29 mouse cellular contexts compared by ENCODE assay signal in the genomic region with DNA sequence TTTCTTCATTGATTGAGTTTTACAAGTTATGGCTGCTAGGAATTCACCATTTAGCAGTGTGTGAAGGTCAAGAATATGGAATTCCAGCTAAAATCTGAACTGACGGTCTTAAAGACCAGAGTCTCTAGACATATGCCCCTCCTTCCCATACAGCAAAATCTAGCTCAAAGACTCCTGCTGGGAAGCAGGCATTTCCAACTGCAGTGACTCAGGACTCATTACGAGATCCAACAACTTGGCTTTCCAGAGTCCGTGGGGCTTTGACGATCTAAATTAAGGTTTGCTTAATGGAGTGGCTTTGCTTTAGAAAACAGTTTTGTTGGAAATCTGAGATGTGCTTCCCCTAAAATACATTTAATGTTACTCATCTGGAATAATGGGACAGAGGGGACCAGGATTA.
A peak's percentile ranks its signal among the peaks of the same experiment; 100 is the strongest.
DNase-seq lines count a peak whose midpoint lies in the region; ATAC-seq and TF ChIP-seq lines count a peak whose summit lies in the region.
"Had no signal": no experiment of that assay in that cellular context is flagged by ENCODE, and none has a peak within 500 bp of the region (broad histone marks: within the 10 kb centered on the region; RNA-seq: fewer than 3 reads in every experiment).

No protein-coding gene starts in this region.

- no peak overlapping the region for H3K9ac ChIP-seq in hindbrain, postnatal 0 days (replicated peaks; ENCODE audit: low read length)
- H3K9ac ChIP-seq in hindbrain, embryonic 12.5 days = no peak overlapping the region
- H3K9ac ChIP-seq in limb, embryonic 13.5 days = no peak overlapping the region
- H3K9ac ChIP-seq: embryonic facial prominence, embryonic 15.5 days; forebrain, embryonic 13.5 days; limb, embryonic 15.5 days; liver, embryonic 13.5 days; midbrain, embryonic 12.5 days; stomach, embryonic 15.5 days had no signal

- no peak for ATAC-seq in hindbrain, postnatal 0 days
- no peak for ATAC-seq in hindbrain, embryonic 12.5 days (ENCODE audit: low FRiP score)
- peak; percentile 46; the same call in 1 of the 2 replicates for ATAC-seq in limb, embryonic 13.5 days (ENCODE audit: low FRiP score, low read depth)
- ATAC-seq: forebrain, embryonic 13.5 days; intestine, embryonic 16.5 days; lung, postnatal 0 days; Patski had no signal

- H3K4me2 ChIP-seq in hindbrain, postnatal 0 days (ENCODE audit: low read depth, low read length) = no peak overlapping the region
- H3K4me2 ChIP-seq in hindbrain, embryonic 12.5 days (replicated peaks) = no peak overlapping the region
- no peak overlapping the region for H3K4me2 ChIP-seq in limb, embryonic 13.5 days (replicated peaks)
- H3K4me2 ChIP-seq: embryonic facial prominence, embryonic 15.5 days; forebrain, embryonic 13.5 days; heart, embryonic 11.5 days; limb, embryonic 15.5 days; liver, embryonic 13.5 days; midbrain, embryonic 12.5 days; stomach, embryonic 15.5 days had no signal

- no peak for TF ChIP-seq CTCF in hindbrain, postnatal 0 days (IDR thresholded peaks at IDR 0.05; ENCODE audit: low read depth)

- DNase-seq in hindbrain, postnatal 0 days (ENCODE audit: low spot score) = peak; percentile 56
- DNase-seq in 3T3-L1 (ENCODE audit: low read depth, low spot score) = peak; percentile 48
- peak; percentile 52 for DNase-seq in Muller cell, postnatal 12 days (ENCODE audit: inconsistent ontology term)
- DNase-seq in thymus, postnatal 4 days = no peak
- no peak for DNase-seq in layer of hippocampus, postnatal 25 days (ENCODE audit: extremely low spot score in 1 of 2, low spot score in 1 of 2)
- DNase-seq: adrenal gland, postnatal 10 days; cerebellum, adult 11-12 months; cerebellum, postnatal 10 days; gastrocnemius, postnatal 36 days; heart, adult 18-20 months; heart, postnatal 36 days; kidney, adult 9 months; kidney, postnatal 10 days; liver, embryonic 13.5 days; lung, adult 18-20 months; lung, postnatal 4 days; right cerebral cortex, postnatal 25 days had no signal

- H3K9me3 ChIP-seq in hindbrain, postnatal 0 days (ENCODE audit: low read length) = no peaks in the 10 kb centered on the region
- no peaks in the 10 kb centered on the region for H3K9me3 ChIP-seq in hindbrain, embryonic 12.5 days (replicated peaks)
- H3K9me3 ChIP-seq in limb, embryonic 13.5 days = no peaks in the 10 kb centered on the region
- H3K9me3 ChIP-seq: embryonic facial prominence, embryonic 15.5 days; forebrain, embryonic 13.5 days; limb, embryonic 15.5 days; liver, embryonic 13.5 days; stomach, embryonic 15.5 days had no signal

- H3K4me1 ChIP-seq in hindbrain, postnatal 0 days (ENCODE audit: insufficient read depth, low read length) = no peaks in the 10 kb centered on the region
- H3K4me1 ChIP-seq in hindbrain, embryonic 12.5 days = no peaks in the 10 kb centered on the region
- peaks cover 15% of the 10 kb centered on the region; the same call in 1 of the 2 replicates for H3K4me1 ChIP-seq in limb, embryonic 13.5 days
- H3K4me1 ChIP-seq: embryonic facial prominence, embryonic 15.5 days; limb, embryonic 15.5 days; liver, embryonic 13.5 days; stomach, embryonic 15.5 days had no signal

- H3K27me3 ChIP-seq in hindbrain, postnatal 0 days (ENCODE audit: insufficient read depth, low read length) = no peaks in the 10 kb centered on the region
- no peaks in the 10 kb centered on the region for H3K27me3 ChIP-seq in hindbrain, embryonic 12.5 days
- no peaks in the 10 kb centered on the region for H3K27me3 ChIP-seq in limb, embryonic 13.5 days
- H3K27me3 ChIP-seq: embryonic facial prominence, embryonic 15.5 days; forebrain, embryonic 13.5 days; limb, embryonic 15.5 days; liver, embryonic 13.5 days; midbrain, embryonic 12.5 days; Patski; stomach, embryonic 15.5 days had no signal

- H3K27ac ChIP-seq in hindbrain, postnatal 0 days = no peak overlapping the region
- H3K27ac ChIP-seq in hindbrain, embryonic 12.5 days = no peak overlapping the region
- no peak overlapping the region for H3K27ac ChIP-seq in limb, embryonic 13.5 days
- H3K27ac ChIP-seq: embryonic facial prominence, embryonic 15.5 days; forebrain, embryonic 13.5 days; limb, embryonic 15.5 days; liver, embryonic 13.5 days; midbrain, embryonic 12.5 days; stomach, embryonic 15.5 days had no signal

- H3K36me3 ChIP-seq in hindbrain, postnatal 0 days (ENCODE audit: insufficient read depth, low read length) = no peaks in the 10 kb centered on the region
- H3K36me3 ChIP-seq in hindbrain, embryonic 12.5 days = no peaks in the 10 kb centered on the region
- H3K36me3 ChIP-seq in limb, embryonic 13.5 days = no peaks in the 10 kb centered on the region
- H3K36me3 ChIP-seq: embryonic facial prominence, embryonic 15.5 days; limb, embryonic 15.5 days; liver, embryonic 13.5 days; midbrain, embryonic 12.5 days; stomach, embryonic 15.5 days had no signal

- WGBS in hindbrain, postnatal 0 days = 39% methylated on average over 4 of the region's 4 CpGs
- WGBS in hindbrain, embryonic 12.5 days = 48% methylated on average over 4 of the region's 4 CpGs
- 14% methylated on average over 4 of the region's 4 CpGs for WGBS in limb, embryonic 13.5 days

- no peak overlapping the region for H3K4me3 ChIP-seq in hindbrain, postnatal 0 days (ENCODE audit: low read length)
- no peak overlapping the region for H3K4me3 ChIP-seq in hindbrain, embryonic 12.5 days
- no peak overlapping the region for H3K4me3 ChIP-seq in limb, embryonic 13.5 days
- H3K4me3 ChIP-seq: embryonic facial prominence, embryonic 15.5 days; forebrain, embryonic 13.5 days; limb, embryonic 15.5 days; liver, embryonic 13.5 days; megakaryocyte, embryonic 14.5 days; midbrain, embryonic 12.5 days; stomach, embryonic 15.5 days had no signal

Comparison
In these comparisons a context has a peak if more than half of its experiments do, and no peak if none do; other contexts are left out.
1. DNase-seq: peak in hindbrain, postnatal 0 days (single experiment), 3T3-L1 (single experiment) and Muller cell, postnatal 12 days (single experiment); none in thymus, postnatal 4 days (single experiment) and layer of hippocampus, postnatal 25 days (0 of 2).